Mouse (Mus musculus) MEL (cell line): ENCODE measurements at regions not wholly inside any gene's neighbourhood (a gene's known extent, or its start where the extent isn't known, plus 50 kb on each side); places are given as distances from the start of the nearest gene placed in this dataset.

Source experiments
- DNase-seq: peaks from one replicate; pipeline ENCODE4 v3.0.0; 2011; ENCODE audit warnings: low read depth, low spot score
- H3K27ac ChIP-seq: 2 replicates; pipeline ENCODE4 v1.5.1; 2012; ENCODE audit warnings: low read depth, mild to moderate bottlenecking, control low read depth, low read length, moderate library complexity; ENCODE audit not compliant: control insufficient read depth
- H3K27me3 ChIP-seq, 2 experiments: fragments of 150-350 bp in 1 of 2; sonication (generic) in 1 of 2; 2 replicates each; pipeline ENCODE4 v1.6.1; 2012; ENCODE audit warnings: low read length in 2 of 2, mild to moderate bottlenecking in 2 of 2, improper control_type of control experiment in 1 of 2, moderate library complexity in 1 of 2; ENCODE audit not compliant: insufficient read depth in 2 of 2, control insufficient read depth in 1 of 2
- H3K36me3 ChIP-seq, 2 experiments: 2 replicates each; pipeline ENCODE4 v1.6.1; 2012 to 2014; ENCODE audit warnings: low read length in 2 of 2, improper control_type of control experiment in 1 of 2, inconsistent platforms in 1 of 2, mild to moderate bottlenecking in 1 of 2; ENCODE audit not compliant: insufficient read depth in 2 of 2, control insufficient read depth in 1 of 2
- H3K4me1 ChIP-seq, 2 experiments: fragments of 150-350 bp in 1 of 2; sonication (generic) in 1 of 2; 2 replicates each; pipeline ENCODE4 v1.6.1; 2012; ENCODE audit warnings: low read length in 2 of 2, improper control_type of control experiment in 1 of 2, mild to moderate bottlenecking in 1 of 2; ENCODE audit not compliant: insufficient read depth in 2 of 2, control insufficient read depth in 1 of 2
- H3K4me3 ChIP-seq, 2 experiments: fragments of 150-350 bp in 1 of 2; sonication (generic) in 1 of 2; 2 replicates each; pipeline ENCODE4 v1.5.1; 2012; ENCODE audit warnings: low read depth in 2 of 2, low read length in 2 of 2, mild to moderate bottlenecking in 2 of 2, moderate library complexity in 2 of 2, control low read depth in 1 of 2, improper control_type of control experiment in 1 of 2; ENCODE audit not compliant: control insufficient read depth in 1 of 2, insufficient read depth in 1 of 2
- H3K79me2 ChIP-seq: 2 replicates; pipeline ENCODE4 v1.6.1; 2012; ENCODE audit warnings: mild to moderate bottlenecking, low read length, moderate library complexity; ENCODE audit not compliant: control insufficient read depth, poor library complexity, insufficient read depth
- H3K9ac ChIP-seq: 2 replicates; pipeline ENCODE4 v1.6.1; 2012; ENCODE audit warnings: low read depth, mild to moderate bottlenecking, control low read depth, low read length, moderate library complexity; ENCODE audit not compliant: control insufficient read depth, poor library complexity, severe bottlenecking
- H3K9me3 ChIP-seq: fragments of 150-350 bp; sonication (generic); replicated peaks from 2 replicates; pipeline ENCODE4 v1.6.1; 2012; ENCODE audit warnings: mild to moderate bottlenecking, low read length, improper control_type of control experiment, moderate library complexity; ENCODE audit not compliant: insufficient read depth
- CHD2 ChIP-seq: IDR thresholded peaks from 2 replicates; pipeline ENCODE4 v1.6.1; 2011; ENCODE audit warnings: low read length, improper control_type of control experiment
- ELF1 ChIP-seq: IDR thresholded peaks from 2 replicates; pipeline ENCODE4 v1.6.1; 2014; ENCODE audit warnings: low read depth, mild to moderate bottlenecking, inconsistent platforms, low read length, improper control_type of control experiment, moderate library complexity
- ETS1 ChIP-seq: IDR thresholded peaks from 2 replicates; pipeline ENCODE4 v1.6.1; 2012; ENCODE audit warnings: low read depth, mild to moderate bottlenecking, inconsistent platforms, low read length, improper control_type of control experiment, moderate library complexity
- GABPA ChIP-seq: IDR thresholded peaks from 2 replicates; pipeline ENCODE4 v1.6.1; 2012; ENCODE audit warnings: low read depth, mild to moderate bottlenecking, inconsistent platforms, low read length, improper control_type of control experiment, moderate library complexity
- MAX ChIP-seq: IDR thresholded peaks from 2 replicates; pipeline ENCODE4 v1.6.1; 2011; ENCODE audit warnings: low read length, improper control_type of control experiment
- MYC ChIP-seq: IDR thresholded peaks from 2 replicates; pipeline ENCODE4 v1.6.1; 2011; ENCODE audit warnings: low read depth, mild to moderate bottlenecking, low read length, improper control_type of control experiment, moderate library complexity
- NELFE ChIP-seq: IDR thresholded peaks from 2 replicates; pipeline ENCODE4 v1.6.1; 2011; ENCODE audit warnings: low read depth, low read length, improper control_type of control experiment
- NRF1 ChIP-seq: IDR thresholded peaks from 2 replicates; pipeline ENCODE4 v1.6.1; 2014; ENCODE audit warnings: low read depth, mild to moderate bottlenecking, inconsistent platforms, low read length, improper control_type of control experiment, moderate library complexity; ENCODE audit not compliant: poor library complexity, insufficient read depth, severe bottlenecking
- POLR2A ChIP-seq, 2 experiments: IDR thresholded peaks; 2 replicates each; pipeline ENCODE4 v1.6.1; 2011 to 2012; ENCODE audit warnings: low read length in 2 of 2, mild to moderate bottlenecking in 2 of 2, control low read depth in 1 of 2, improper control_type of control experiment in 1 of 2, low read depth in 1 of 2, moderate library complexity in 1 of 2; ENCODE audit not compliant: control insufficient read depth in 1 of 2, insufficient read depth in 1 of 2, poor library complexity in 1 of 2
- POLR2AphosphoS2 ChIP-seq: IDR thresholded peaks from 2 replicates; pipeline ENCODE4 v1.6.1; 2011; ENCODE audit warnings: low read length, improper control_type of control experiment
- POLR2AphosphoS5 ChIP-seq: IDR thresholded peaks from 2 replicates; pipeline ENCODE4 v1.6.1; 2012; ENCODE audit warnings: low read depth, borderline replicate concordance, mild to moderate bottlenecking, inconsistent platforms, low read length, moderate library complexity, mixed read lengths
- RAD21 ChIP-seq: IDR thresholded peaks from 2 replicates; pipeline ENCODE4 v1.6.1; 2011; ENCODE audit warnings: mild to moderate bottlenecking, low read depth, low read length, improper control_type of control experiment
- TCF12 ChIP-seq: IDR thresholded peaks from 2 replicates; pipeline ENCODE4 v1.6.1; 2014; ENCODE audit warnings: low read depth, mild to moderate bottlenecking, inconsistent platforms, low read length, improper control_type of control experiment, moderate library complexity
- UBTF ChIP-seq: IDR thresholded peaks from 2 replicates; pipeline ENCODE4 v1.6.1; 2012; ENCODE audit warnings: low read depth, mild to moderate bottlenecking, inconsistent platforms, low read length, improper control_type of control experiment, moderate library complexity, borderline replicate concordance; ENCODE audit not compliant: insufficient read depth
- USF2 ChIP-seq, 2 experiments: IDR thresholded peaks; 2 replicates each; pipeline ENCODE4 v1.6.1; 2011 to 2012; ENCODE audit warnings: improper control_type of control experiment in 2 of 2, low read length in 2 of 2, borderline replicate concordance in 1 of 2, inconsistent platforms in 1 of 2, low read depth in 1 of 2, mild to moderate bottlenecking in 1 of 2; ENCODE audit not compliant: insufficient read depth in 1 of 2
- ZC3H11A ChIP-seq: IDR thresholded peaks from 2 replicates; pipeline ENCODE4 v1.6.1; 2012; ENCODE audit warnings: low read depth, mild to moderate bottlenecking, inconsistent platforms, low read length, improper control_type of control experiment
- ZMIZ1 ChIP-seq: IDR thresholded peaks from 2 replicates; pipeline ENCODE4 v1.6.1; 2012; ENCODE audit warnings: low read depth, mild to moderate bottlenecking, inconsistent platforms, low read length, improper control_type of control experiment, moderate library complexity

GRCm38 (mm10) chr2:133481785-133482184, 70.2 kb upstream of the Bmp2 start:
- no peaks in the 10 kb centered on the region for H3K27me3 ChIP-seq
- H3K79me2 ChIP-seq = no peaks in the 10 kb centered on the region
- no peak overlapping the region for H3K27ac ChIP-seq
- H3K4me1 ChIP-seq = peaks cover 0 to 7% of the 10 kb centered on the region in 2 experiments; a peak in 2 of 4 replicates
- peaks cover 0 to 5% of the 10 kb centered on the region in 2 experiments; a peak in 2 of 4 replicates for H3K36me3 ChIP-seq
- TF ChIP-seq RAD21 (no peak), USF2 (IDR thresholded peaks at IDR 0.05; ENCODE audit: borderline replicate concordance in 1 of 2, insufficient read depth in 1 of 2, low read depth in 1 of 2, low read length in 2 of 2) (no peak), MAX (no peak), TCF12 (no peak), ZC3H11A (no peak), POLR2AphosphoS2 (no peak)
- no peak overlapping the region for H3K9ac ChIP-seq
- H3K9me3 ChIP-seq = no peaks in the 10 kb centered on the region
- no peak for DNase-seq
- H3K4me3 ChIP-seq = no peak overlapping the region

GRCm38 (mm10) chr2:133495443-133495842, 56.5 kb upstream of the Bmp2 start:
- H3K79me2 ChIP-seq = no peaks in the 10 kb centered on the region
- H3K36me3 ChIP-seq = peaks cover 0 to 19% of the 10 kb centered on the region in 2 experiments; a peak in 2 of 4 replicates
- TF ChIP-seq POLR2A (IDR thresholded peaks at IDR 0.05; ENCODE audit: control insufficient read depth in 1 of 2, insufficient read depth in 1 of 2, low read depth in 1 of 2, low read length in 2 of 2, poor library complexity in 1 of 2) = no peak
- TF ChIP-seq, all 39 proteins: peak for 0
- Histone ChIP-seq H3K9ac (no peak overlapping the region), H3K9me3 (no peaks in the 10 kb centered on the region), H3K27me3 (no peaks in the 10 kb centered on the region), H3K4me1 (peaks cover 14 to 17% of the 10 kb centered on the region in 2 experiments), H3K27ac (no peak overlapping the region), H3K4me3 (no peak overlapping the region)
- DNase-seq = no peak

- Histone ChIP-seq H3K9ac (no peak overlapping the region), H3K27ac (no peak overlapping the region)
- TF ChIP-seq NELFE (no peak), POLR2AphosphoS5 (no peak), ELF1 (no peak), GABPA (no peak), MYC (no peak), ETS1 (no peak), CHD2 (no peak), TCF12 (no peak), NRF1 (no peak), ZMIZ1 (no peak), UBTF (no peak)
These were observed 55.6 kb upstream of the Bmp2 start for GRCm38 (mm10) chr2:133496389-133496788.

More at GRCm38 (mm10) chr2:133496389-133496788, 55.6 kb upstream of the Bmp2 start:
- Histone ChIP-seq H3K4me1 (peaks cover 14 to 17% of the 10 kb centered on the region in 2 experiments), H3K27me3 (no peaks in the 10 kb centered on the region), H3K9me3 (no peaks in the 10 kb centered on the region), H3K79me2 (no peaks in the 10 kb centered on the region), H3K36me3 (peaks cover 0 to 21% of the 10 kb centered on the region in 2 experiments; a peak in 2 of 4 replicates), H3K4me3 (no peak overlapping the region)
- DNase-seq = no peak
